Comparison of ENCODE assay signal across 13 mouse cellular contexts in genomic region chr2:7025594-7025993, GRCm38 (mm10).
DNase-seq lines count a peak whose midpoint lies in the region; ATAC-seq lines count a peak whose summit lies in the region.
"Had no signal": no experiment of that assay in that cellular context is flagged by ENCODE, and none has a peak within 500 bp of the region (broad histone marks: within the 10 kb centered on the region; RNA-seq: fewer than 3 reads in every experiment).

No protein-coding gene starts in this region.

- no peak overlapping the region for H3K4me3 ChIP-seq in hindbrain, embryonic 11.5 days (ENCODE audit: low read depth, low read length)
- H3K4me3 ChIP-seq: limb, embryonic 15.5 days; neural tube, embryonic 12.5 days had no signal

- H3K36me3 ChIP-seq in hindbrain, embryonic 11.5 days (ENCODE audit: control insufficient read depth, insufficient read depth, low read length), result no peaks in the 10 kb centered on the region
- H3K36me3 ChIP-seq: limb, embryonic 15.5 days; neural tube, embryonic 12.5 days had no signal

- no peaks in the 10 kb centered on the region for H3K4me1 ChIP-seq in hindbrain, embryonic 11.5 days (replicated peaks; ENCODE audit: control insufficient read depth, insufficient read depth, low read length)
- H3K4me1 ChIP-seq: limb, embryonic 15.5 days; neural tube, embryonic 12.5 days had no signal

- 76% methylated on average over 5 of the region's 5 CpGs for WGBS in hindbrain, embryonic 11.5 days

- H3K27me3 ChIP-seq in hindbrain, embryonic 11.5 days (ENCODE audit: control insufficient read depth, insufficient read depth, low read length), result no peaks in the 10 kb centered on the region
- H3K27me3 ChIP-seq: limb, embryonic 15.5 days; neural tube, embryonic 12.5 days had no signal

- H3K9me3 ChIP-seq in hindbrain, embryonic 11.5 days (ENCODE audit: control insufficient read depth, low read length), result no peaks in the 10 kb centered on the region
- H3K9me3 ChIP-seq: limb, embryonic 15.5 days; neural tube, embryonic 12.5 days had no signal

- H3K27ac ChIP-seq in hindbrain, embryonic 11.5 days (ENCODE audit: low read depth, low read length), result no peak overlapping the region
- H3K27ac ChIP-seq: limb, embryonic 15.5 days; neural tube, embryonic 12.5 days had no signal

- ATAC-seq in cerebellum, adult (ENCODE audit: insufficient number of reproducible peaks, low FRiP score, low TSS enrichment), result no peak
- no peak for ATAC-seq in hindbrain, embryonic 11.5 days (ENCODE audit: low FRiP score)

- peak; percentile 40 to 61 for DNase-seq in cerebellum, postnatal 10 days
- DNase-seq in urinary bladder, postnatal 14 days (ENCODE audit: low spot score), result peak; percentile 47
- no peak for DNase-seq in urinary bladder, postnatal 10 days (ENCODE audit: low spot score)
- peak; percentile 25 to 29 for DNase-seq in kidney, postnatal 36 days
- DNase-seq in urinary bladder, postnatal 36 days (ENCODE audit: low spot score in 2 of 2), result peak; percentile 17 to 26
- no peak for DNase-seq in hindbrain, embryonic 11.5 days (ENCODE audit: low spot score)
- no peak for DNase-seq in right cerebral cortex, postnatal 14 days
- DNase-seq: B cell, adult 2 months; spleen, adult 18-20 months had no signal

- no peak overlapping the region for H3K4me2 ChIP-seq in hindbrain, embryonic 11.5 days (replicated peaks; ENCODE audit: low read depth, low read length)
- H3K4me2 ChIP-seq: limb, embryonic 15.5 days; midbrain, embryonic 11.5 days; neural tube, embryonic 12.5 days had no signal

- no peak overlapping the region for H3K9ac ChIP-seq in hindbrain, embryonic 11.5 days (ENCODE audit: low read depth, low read length)
- H3K9ac ChIP-seq: limb, embryonic 15.5 days; neural tube, embryonic 12.5 days had no signal

Comparison
In these comparisons a context has a peak if more than half of its experiments do, and no peak if none do; other contexts are left out.
1. DNase-seq: peak in cerebellum, postnatal 10 days (2 of 2), urinary bladder, postnatal 14 days (single experiment), kidney, postnatal 36 days (2 of 2) and urinary bladder, postnatal 36 days (2 of 2); none in urinary bladder, postnatal 10 days (single experiment), hindbrain, embryonic 11.5 days (single experiment) and right cerebral cortex, postnatal 14 days (single experiment).